Mouse (Mus musculus) thymus, postnatal 10 days (tissue): ENCODE measurements around the gene AC124108.1.
A peak's percentile ranks its signal among the peaks of the same experiment; 100 is the strongest.

ENCODE experiments used
- DNase-seq, 2 experiments: peaks; one replicate each; pipeline ENCODE4 v3.0.0; 2021; ENCODE audit warnings: low spot score in 2 of 2

AC124108.1 gene

DNA sequence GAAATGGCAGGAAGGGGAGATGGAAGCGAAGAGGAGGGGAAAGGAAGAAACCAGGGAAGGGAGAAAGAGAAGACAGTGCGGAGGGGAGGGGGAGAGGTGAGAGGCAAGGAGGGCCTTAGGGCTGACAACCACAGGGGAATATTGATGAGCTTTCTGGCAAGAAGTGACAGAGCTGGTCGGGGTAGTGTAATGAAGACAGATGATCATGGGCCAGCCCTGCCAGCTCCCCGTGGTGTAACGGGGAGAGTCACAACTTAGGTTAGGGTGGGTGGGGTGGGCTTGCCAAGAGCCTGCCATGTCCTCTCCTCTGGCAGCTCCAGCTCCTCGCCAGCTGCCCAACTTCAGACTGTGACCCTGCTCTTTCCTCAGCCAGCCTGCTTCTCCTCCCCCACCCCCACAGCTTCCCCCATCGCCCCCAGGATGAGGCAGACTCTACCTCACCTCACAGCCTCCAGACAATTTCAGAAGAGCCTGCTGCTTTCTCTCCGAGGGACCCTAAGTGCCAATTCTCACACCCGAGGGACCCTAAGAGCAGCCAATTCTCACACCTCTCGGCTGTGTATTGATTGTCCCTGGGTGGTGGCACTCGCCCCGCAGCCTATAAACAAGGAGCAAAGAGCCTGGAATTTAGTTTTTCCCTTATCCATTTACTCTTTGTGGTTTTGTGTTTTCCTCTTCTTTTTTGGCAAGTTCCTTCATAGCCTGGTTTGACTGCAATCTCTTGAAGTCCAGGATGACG lies 26.3 kb upstream of the AC124108.1 start:
- DNase-seq = no peak

DNA sequence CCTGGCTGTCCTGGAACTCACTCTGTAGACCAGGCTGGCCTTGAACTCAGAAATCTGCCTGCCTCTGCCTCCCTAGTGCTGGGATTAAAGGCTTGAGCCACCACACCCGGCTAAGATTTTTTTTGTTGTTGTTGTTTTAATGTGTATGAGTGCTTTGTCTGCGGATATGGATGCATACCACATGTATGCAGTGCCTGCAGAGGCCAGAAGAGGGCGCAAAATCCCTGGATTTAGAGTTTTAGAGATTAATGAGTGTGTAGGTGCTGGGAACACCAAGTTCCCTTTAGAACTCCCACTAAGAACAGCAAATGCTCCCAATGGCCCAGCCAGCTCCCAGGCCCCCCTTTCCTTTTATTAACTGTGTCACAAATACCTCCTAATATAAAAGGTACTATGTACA lies 25.4 kb upstream of the AC124108.1 start:
- peak in 1 of 2 experiments; percentile 31 for DNase-seq

DNA sequence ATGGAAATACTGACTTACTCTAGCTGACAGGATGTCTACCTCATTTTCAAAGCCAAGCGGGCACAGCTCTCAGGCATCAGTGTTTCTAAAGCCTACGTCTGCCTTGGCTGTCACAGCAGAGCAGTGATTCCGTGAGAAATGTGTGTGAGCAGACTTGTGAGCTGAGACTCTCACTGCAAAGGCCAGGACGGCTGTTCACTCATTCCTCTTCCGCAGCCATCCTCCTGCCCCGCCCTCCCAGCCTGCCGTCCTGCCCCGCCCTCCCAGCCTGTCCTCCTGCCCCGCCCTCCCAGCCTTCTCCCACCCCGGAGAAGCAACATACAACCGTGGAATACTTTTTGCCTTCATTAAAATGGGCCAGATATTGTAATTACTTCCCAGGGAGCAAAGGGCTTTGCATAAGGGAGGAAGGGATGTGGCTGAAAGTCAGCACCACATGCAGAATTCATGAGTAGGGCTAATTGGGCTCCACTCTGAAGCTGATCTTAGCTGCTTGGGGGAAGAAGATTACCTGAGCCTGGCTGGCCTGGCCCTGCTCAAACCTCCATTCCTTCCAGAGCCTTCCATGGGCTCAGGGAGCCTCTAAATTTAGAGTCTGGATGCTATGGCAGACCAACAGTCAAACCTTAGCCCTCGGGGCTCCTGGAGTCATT lies 23.0 kb upstream of the AC124108.1 start:
- DNase-seq = no peak

DNA sequence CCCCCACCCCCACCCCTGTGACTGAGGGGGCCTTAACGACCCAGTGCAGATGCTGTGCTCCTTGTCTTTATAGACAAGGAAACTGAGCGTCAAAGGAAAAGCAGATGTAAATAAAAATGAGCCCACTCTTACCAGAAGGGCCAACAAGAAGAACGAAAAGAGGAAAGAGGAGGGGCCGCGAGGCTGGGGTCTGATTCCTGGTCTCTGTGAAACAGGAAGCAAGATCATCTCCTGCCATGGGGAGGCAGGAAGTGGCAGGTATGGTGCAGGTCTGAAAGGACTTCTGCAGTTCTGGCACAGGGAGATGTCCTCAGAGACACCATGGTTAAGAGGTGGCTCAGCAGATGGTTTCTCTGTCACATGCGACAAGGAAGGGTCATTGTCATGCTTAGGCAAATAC lies 20.6 kb upstream of the AC124108.1 start:
- DNase-seq = no peak

DNA sequence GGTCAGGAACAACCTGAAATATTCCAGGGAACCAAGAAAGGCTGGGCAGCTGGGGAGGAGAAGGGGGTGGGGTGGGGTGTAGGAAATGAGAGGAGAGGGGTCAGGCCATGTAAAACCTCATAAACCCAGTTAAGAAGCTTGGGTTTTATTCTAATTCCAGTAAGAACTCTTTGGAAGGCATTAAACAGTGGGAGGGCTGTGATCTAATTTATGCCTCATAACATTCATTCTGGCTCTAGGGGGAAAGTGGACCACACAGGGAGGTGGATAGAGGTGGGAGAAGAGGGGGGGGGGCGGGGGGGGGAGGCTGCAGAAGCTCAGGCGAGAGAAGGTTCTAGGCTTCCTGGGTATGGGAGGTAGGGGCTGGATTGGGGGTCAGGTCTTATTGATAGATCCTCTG lies 19.6 kb upstream of the AC124108.1 start:
- DNase-seq = no peak

DNA sequence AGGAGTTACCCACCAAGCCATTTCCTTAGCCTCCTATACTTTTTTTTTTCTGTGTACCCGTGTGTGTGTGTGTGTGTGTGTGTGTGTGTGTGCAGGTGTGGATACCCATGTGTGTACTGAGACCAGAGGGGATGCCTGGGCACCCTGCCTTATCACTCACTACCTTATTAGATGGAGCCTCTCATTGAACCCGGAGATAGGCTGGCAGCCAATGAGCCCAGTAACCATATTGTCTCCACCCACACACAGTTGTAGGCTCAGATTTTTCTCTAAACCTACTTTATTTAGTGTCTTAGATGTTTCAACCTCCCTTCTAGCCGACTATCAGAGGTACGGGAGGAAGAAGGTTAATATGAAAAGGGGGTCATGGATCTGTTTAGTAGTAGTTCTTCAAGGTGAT lies 5.0 kb upstream of the AC124108.1 start:
- no peak for DNase-seq

DNA sequence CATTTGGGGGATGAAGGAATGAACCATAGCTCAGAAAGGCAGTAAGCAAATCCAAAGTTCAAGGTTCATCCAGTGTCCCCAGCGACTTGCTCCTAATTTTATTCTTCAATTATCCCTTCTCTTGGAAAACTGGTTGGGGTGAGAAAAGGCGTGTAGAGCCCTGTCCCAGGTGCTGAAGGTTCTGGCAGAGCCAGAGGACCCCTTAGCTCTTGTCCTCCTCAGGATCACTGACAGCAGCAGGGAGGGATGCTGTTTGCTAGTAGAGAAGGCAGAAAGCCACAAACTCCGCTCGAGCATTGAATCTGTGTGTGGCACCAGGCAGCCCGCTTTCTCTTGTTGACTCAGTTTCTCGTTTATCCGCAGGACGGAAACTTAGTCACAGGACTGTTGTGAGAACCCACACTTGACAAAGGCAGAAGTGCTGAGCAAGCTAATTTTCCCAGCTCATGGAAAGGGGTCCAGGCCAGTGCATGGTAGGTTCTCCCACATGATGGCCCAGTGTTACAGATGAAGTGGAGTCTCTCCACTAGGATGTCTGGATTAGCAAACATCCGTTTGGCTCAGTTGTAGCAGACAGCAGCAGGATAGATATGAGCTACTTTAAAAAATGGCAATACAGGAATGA lies 2.7 kb upstream of the AC124108.1 start:
- DNase-seq = no peak

DNA sequence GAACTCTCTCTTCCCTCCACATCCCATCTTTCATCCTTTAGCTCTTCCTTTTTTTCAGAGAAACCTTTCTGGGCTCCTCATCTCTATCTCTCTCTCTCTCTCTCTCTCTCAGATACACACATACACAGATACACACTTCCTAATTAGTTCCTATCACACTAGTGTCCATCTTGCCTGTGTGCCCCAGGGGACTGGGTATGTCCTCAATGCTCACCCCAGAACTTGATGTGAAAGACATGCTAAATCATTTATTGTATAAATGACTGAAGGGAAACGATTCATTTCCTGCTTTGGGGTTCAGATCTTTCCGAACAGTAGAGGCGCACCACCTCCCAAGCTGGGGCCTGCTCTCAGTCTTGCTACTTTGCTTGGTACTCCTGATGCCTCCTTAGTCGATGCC lies 2.0 kb upstream of the AC124108.1 start:
- DNase-seq = no peak

DNA sequence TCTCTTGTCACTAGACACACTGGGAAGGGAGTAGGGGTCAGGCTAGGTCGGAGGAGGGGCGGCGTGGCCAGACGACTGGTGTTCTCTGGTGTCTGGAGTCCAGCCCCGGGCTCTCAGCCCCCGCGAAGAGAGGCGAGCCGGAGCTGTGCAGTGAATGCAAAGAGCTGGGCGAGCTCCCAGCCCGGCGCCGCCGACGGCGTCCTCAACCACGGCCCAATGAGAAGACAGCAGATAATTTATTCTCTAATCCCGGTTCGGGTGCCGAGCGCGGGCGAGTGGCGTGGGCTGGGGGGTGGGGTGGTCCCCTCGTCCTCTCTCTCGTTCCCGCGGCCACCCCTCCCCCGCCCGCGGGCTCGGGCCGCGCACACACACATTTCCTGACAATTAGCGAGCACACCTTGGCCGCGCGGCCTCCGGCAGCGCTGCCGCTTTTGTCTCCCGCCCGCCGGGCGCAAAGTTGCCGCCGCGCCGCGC lies 1.2 kb upstream of the AC124108.1 start:
- DNase-seq = no peak

DNA sequence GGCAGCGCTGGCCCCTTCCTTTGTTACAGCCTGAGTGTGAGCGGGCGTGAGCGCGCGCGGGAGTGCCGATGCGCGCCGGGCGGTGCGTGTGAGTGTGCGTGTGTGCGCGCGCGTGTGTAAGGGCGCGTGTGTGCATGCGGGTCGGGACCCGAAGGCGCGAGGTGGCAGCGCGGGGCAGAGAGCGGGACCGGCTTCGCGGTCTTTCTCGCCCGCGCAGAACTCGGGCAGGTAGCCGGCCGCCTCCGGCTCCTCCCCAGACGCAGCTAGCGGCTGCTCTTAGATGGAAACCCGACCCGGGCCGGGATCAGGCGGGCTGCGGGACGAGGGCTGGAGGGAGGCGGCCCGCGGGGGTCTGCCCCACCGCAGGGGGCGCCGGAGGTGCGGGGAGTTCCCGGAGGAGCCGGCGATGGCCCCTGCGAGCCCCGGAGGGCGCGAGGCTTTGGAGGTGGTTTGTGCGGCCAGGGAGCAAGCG lies 600 bp upstream of the AC124108.1 start:
- DNase-seq = no peak

DNA sequence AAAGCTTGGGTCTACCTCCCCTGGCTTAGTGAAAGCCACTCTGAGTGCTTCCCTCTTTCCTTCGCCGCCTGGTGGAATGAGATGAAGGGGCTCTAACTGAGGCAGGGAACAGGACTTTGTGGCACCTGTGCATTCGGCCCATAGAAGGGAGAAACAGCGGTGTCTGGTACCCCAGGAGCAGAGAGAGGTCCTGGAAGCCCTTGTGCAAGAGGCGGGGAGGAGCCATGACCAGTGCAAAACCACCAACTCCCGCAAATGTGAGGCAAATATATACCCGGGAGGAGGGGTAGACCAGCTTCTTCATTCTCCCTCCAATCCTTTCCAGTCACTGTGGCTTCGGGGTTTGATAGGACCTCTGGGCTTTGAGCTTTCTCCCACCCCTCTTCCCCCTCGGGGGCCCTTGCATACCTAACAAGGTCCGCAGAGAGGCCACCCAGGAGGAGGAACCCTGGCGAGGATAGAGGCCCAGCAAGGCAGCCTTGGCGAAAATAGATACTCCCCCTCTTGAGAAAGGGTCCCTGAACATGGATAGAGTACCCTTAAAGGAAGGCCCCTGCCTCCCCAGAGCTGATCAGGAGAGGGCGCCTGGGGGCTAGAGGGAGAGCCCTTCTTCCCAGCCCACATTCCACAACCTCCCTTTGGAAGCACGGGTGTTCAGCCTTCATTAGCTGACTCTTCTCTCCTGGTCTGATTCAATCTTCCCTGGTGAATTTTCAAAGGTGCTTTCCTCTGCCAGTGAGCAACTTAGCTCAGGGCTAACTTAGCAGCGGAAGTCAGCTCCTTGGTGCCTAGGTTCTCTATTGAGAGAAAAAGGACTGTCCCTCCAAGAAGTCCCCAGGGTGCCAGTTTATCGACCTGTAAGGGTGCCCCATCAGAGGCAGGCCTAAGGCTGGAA lies 776 bp downstream of the AC124108.1 start:
- DNase-seq = no peak

DNA sequence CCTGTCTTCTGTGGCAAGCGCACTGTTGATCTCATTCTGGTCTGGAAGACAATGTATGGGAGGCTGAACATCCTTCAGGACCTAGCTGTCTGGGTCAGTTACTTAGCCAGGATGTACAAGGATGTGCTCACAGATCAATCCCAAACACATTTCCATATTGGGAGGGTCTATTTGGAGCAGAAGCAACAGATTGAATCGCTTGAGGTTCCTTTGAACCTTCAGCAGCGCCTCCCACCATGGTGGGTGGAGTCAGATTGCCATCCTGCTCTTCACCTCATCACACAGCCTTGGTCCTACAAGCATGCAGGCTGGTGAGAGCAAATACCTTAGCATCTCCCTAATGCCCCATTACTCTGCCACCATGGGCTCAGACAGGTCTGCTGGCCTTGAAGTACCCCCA lies 2.5 kb downstream of the AC124108.1 start:
- DNase-seq = no peak

DNA sequence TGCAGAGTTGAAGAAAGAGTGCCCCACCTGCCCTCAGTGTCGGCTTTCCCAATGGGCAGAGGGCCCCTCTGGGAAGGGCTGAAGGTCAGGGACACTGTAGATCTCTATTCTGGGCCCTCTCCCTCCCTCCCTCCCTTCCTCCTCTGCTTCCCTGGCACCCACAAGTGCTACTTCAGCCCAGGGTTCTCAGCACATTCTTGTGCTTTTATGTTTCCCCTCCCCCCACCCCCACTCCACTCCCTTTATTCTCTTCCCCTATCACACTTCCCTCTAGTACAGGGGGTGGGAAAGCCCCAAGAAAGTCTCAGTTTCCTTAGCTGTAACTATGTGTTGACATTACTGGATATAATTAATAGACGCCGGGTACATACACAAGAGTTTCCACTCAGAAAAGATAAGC lies 3.4 kb downstream of the AC124108.1 start:
- DNase-seq = no peak

DNA sequence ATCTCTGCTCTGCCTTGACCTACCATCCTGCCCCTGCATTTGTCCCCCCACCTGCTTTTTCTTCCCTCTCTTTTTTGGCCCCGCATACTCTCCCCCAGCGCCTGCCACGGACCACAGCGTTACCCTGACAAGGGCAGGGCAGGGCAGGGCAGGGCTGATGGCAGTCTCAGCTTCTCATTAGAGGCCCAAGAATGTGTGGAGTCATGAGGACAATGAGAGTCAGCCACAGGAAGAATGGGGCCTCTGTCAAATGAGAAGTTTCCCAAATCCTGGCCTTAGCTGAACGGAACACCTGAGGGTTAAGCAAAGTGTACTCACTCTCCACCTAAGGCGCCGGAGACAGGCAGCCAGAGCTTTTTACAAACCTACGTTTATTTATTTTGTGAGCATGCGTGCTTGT lies 3.8 kb downstream of the AC124108.1 start:
- DNase-seq = no peak

DNA sequence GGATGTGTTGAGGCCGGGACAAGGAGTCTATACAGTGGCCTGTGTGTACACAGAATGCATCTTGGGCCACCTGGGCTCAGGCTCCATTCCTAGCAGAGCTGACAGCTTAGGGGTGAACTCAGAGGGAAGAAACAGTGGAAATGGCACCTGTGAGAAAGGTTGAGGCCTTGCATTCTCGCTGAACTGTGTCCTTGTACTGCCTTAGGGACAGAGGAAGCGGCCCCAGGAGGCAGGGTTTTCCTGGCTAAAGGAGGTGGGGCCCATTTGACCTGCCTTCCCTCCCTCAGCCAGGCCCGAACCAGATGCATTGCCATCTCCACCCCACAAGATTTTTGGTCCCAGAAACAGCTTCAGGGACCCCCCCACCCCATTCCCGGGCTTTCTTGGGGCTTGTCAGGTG lies 4.4 kb downstream of the AC124108.1 start:
- no peak for DNase-seq

DNA sequence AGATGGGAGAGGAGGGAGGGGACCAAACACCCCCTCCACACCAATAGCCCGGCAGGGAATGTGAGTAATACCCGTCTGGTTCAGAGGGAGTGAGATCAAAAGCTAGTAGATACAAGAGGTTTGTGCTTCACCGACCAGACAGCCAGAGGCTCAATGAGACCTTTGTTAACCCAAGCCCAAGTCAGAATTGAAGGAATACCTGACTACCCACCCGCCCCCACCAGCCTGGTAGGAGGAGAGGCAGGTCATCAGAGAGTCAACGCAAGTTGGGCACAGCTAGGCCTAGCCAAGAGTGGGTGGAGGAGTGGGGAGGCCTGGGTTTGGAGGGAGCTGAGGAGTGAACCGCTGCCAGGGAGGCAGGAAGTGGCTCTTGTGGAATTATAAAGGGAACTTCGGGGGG lies 5.1 kb downstream of the AC124108.1 start:
- no peak for DNase-seq

DNA sequence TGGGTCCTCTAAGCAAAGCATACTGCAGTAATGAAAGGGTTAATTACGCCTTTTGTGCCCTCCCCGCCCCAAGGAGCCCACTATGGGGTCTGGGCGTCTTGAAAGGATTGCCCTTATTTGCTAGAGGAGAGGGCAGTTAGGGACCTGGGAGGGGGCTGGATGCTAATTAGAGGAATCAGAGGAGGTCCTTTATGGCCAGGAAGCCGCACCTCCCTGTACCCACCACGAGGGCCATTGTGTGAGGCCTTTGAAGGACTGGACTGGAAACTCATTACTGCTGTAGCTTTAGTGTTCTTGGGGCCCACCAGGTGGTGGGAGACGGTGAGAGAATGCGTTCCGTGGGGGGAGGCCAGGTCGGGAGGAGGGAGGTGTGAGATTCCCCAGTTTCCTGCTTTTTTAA lies 6.4 kb downstream of the AC124108.1 start:
- DNase-seq = no peak

DNA sequence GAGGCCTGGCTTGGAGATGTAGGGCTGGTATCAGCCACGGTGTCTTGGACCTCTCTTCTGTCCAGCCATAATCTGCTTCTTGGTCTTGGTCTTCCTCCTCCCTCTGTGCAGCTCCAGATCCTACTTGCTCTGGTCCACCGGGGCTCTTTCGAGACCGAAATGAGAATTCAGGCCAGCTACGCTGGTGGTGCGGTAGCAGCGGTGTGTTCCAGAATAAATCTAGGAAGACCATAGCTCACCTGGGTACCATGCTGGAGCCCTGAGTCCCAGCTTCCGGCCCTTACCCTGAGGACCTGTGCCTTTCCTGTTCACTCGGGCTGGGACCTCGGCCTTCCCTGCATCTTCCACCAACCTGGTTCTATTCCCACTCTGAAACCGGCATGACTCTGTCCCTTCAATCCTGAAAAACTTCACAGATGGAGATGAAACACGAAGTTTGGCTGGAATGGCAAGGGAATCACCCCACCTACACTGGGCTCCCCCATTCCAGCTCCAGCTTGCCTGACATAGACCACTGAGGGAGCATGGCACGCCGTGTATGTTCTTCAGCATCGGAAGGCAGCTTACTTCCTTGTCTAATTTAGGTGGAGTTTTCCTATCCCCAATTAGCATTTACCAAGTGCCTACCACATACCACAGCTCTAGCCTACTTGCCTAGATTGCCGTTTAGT lies 7.3 kb downstream of the AC124108.1 start:
- no peak for DNase-seq

DNA sequence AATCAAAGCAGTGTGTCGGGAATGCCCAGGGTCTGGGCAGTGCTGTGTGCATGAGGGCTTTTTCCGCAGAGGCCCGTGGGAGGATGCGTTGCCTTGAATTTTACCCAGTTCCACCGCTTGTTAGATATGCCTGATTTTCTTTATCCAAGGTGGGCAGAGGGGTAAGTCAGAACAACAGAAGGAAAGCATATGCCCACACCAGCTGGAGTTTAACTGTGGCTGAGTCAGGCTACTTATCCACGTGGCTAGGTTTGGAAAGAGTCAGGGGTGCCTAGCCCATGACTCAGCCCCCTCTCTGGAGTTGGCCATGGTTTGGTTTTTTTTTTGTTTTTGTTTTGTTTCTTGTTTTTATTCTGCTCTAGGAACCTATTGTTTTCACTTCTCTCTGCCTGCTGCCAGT lies 8.0 kb downstream of the AC124108.1 start:
- no peak for DNase-seq

DNA sequence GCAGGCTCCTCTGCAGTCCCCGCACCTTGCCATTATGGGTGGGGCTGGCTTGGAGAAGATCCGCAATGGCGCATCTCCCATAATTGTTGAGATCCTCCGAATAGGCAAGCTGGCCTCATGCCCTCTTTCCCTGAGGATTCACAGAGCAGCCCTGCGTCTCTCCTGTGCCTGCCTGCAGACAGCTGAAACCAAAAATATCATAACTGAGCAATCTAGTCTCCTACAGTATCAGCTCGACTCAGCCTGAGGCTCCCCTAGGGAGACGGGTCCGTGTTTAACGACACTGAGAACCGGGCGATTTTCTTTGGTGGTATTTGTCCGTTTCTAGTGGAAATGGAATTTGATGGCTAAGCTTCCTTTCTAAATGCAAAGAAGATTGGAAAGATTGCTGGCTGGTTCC lies 8.7 kb downstream of the AC124108.1 start:
- no peak for DNase-seq
